Mouse (Mus musculus) myocyte (in vitro differentiated cells): Measurements from ENCODE around the gene Srrm4.

Experiments used
- CEBPB ChIP-seq: IDR thresholded peaks from 2 replicates; pipeline ENCODE4 v1.6.1; 2011; ENCODE audit warnings: mild to moderate bottlenecking, moderate library complexity; ENCODE audit not compliant: poor library complexity, insufficient read depth, severe bottlenecking
- E2F4 ChIP-seq: IDR thresholded peaks from one replicate; pipeline ENCODE4 v1.6.1; 2011; ENCODE audit warnings: mild to moderate bottlenecking, control low read depth, moderate library complexity; ENCODE audit not compliant: insufficient read depth
- MAX ChIP-seq: IDR thresholded peaks from one replicate; pipeline ENCODE4 v1.6.1; 2011; ENCODE audit warnings: low read depth, mild to moderate bottlenecking, control low read depth
- MYOD1 ChIP-seq, 3 experiments: IDR thresholded peaks; one replicate each; pipeline ENCODE4 v1.6.1; 2011; ENCODE audit warnings: control low read depth in 2 of 3, low read depth in 2 of 3, mild to moderate bottlenecking in 2 of 3, moderate library complexity in 1 of 3; ENCODE audit not compliant: insufficient read length in 2 of 3, control insufficient read depth in 1 of 3
- MYOG ChIP-seq, 3 experiments: IDR thresholded peaks; one replicate each; pipeline ENCODE4 v1.6.1; 2011; ENCODE audit warnings: control low read depth in 2 of 3, low read depth in 2 of 3, mild to moderate bottlenecking in 2 of 3; ENCODE audit not compliant: insufficient read length in 2 of 3, control insufficient read depth in 1 of 3, insufficient read depth in 1 of 3
- POLR2A ChIP-seq: IDR thresholded peaks from one replicate; pipeline ENCODE4 v1.6.1; 2011; ENCODE audit warnings: low read depth, mild to moderate bottlenecking, control low read depth, moderate library complexity; ENCODE audit not compliant: insufficient read length
- POLR2AphosphoS2 ChIP-seq: IDR thresholded peaks from one replicate; pipeline ENCODE4 v1.6.1; 2011; ENCODE audit warnings: low read depth, control low read depth; ENCODE audit not compliant: insufficient read length
- REST ChIP-seq: IDR thresholded peaks from one replicate; pipeline ENCODE4 v1.6.1; 2011; ENCODE audit warnings: mild to moderate bottlenecking, control low read depth, moderate library complexity; ENCODE audit not compliant: insufficient read depth, insufficient read length
- SRF ChIP-seq: IDR thresholded peaks from one replicate; pipeline ENCODE4 v1.6.1; 2011; ENCODE audit warnings: low read depth; ENCODE audit not compliant: control insufficient read depth, insufficient read length
- TCF12 ChIP-seq: IDR thresholded peaks from one replicate; pipeline ENCODE4 v1.6.1; 2011; ENCODE audit warnings: mild to moderate bottlenecking, control low read depth; ENCODE audit not compliant: poor library complexity, insufficient read depth, severe bottlenecking
- TCF3 ChIP-seq: IDR thresholded peaks from one replicate; pipeline ENCODE4 v1.6.1; 2011; ENCODE audit warnings: low read depth, control low read depth; ENCODE audit not compliant: insufficient read length
- USF1 ChIP-seq: IDR thresholded peaks from one replicate; pipeline ENCODE4 v1.6.1; 2011; ENCODE audit warnings: low read depth, mild to moderate bottlenecking, control low read depth, moderate library complexity

GRCm38 (mm10) chr5:116404063-116404462 lies 187.6 kb downstream of the Srrm4 start:
- TF ChIP-seq TCF12 (no peak), POLR2A (no peak), USF1 (no peak), POLR2AphosphoS2 (no peak), REST (no peak), E2F4 (no peak), MAX (no peak), SRF (no peak), TCF3 (no peak), MYOD1 (IDR thresholded peaks at IDR 0.05; ENCODE audit: control insufficient read depth in 1 of 3, insufficient read length in 2 of 3, low read depth in 2 of 3) (no peak), CEBPB (no peak), MYOG (IDR thresholded peaks at IDR 0.05; ENCODE audit: control insufficient read depth in 1 of 3, insufficient read depth in 1 of 3, insufficient read length in 2 of 3, low read depth in 2 of 3) (no peak)
